Mouse (Mus musculus): ENCODE results near the gene Spock1.

Spock1 gene

GRCm38 (mm10) chr13:57810083-57810482 is 98.0 kb downstream of the Spock1 start:
- ATAC-seq (ENCODE audit: insufficient number of reproducible peaks, low FRiP score, low TSS enrichment), result no peak

- ATAC-seq (ENCODE audit: insufficient number of reproducible peaks, low FRiP score, low TSS enrichment), result no peak
Measured at GRCm38 (mm10) chr13:57809603-57810002, 98.5 kb downstream of the Spock1 start.

GRCm38 (mm10) chr13:57806816-57807215 is 101.3 kb downstream of the Spock1 start:
- ATAC-seq (ENCODE audit: insufficient number of reproducible peaks, low FRiP score, low TSS enrichment), result peak; percentile 18

- peak; percentile 91 for ATAC-seq (ENCODE audit: insufficient number of reproducible peaks, low FRiP score, low TSS enrichment)
Measured at GRCm38 (mm10) chr13:57806301-57806700, 101.8 kb downstream of the Spock1 start.

GRCm38 (mm10) chr13:57798633-57799032 is 109.5 kb downstream of the Spock1 start:
- ATAC-seq (ENCODE audit: insufficient number of reproducible peaks, low FRiP score, low TSS enrichment), result no peak

GRCm38 (mm10) chr13:57796951-57797692 is 111.0 kb downstream of the Spock1 start:
- ATAC-seq (ENCODE audit: insufficient number of reproducible peaks, low FRiP score, low TSS enrichment), result no peak

- no peak for ATAC-seq (ENCODE audit: insufficient number of reproducible peaks, low FRiP score, low TSS enrichment)
Measured at GRCm38 (mm10) chr13:57793643-57794240, 114.4 kb downstream of the Spock1 start.

- ATAC-seq (ENCODE audit: insufficient number of reproducible peaks, low FRiP score, low TSS enrichment), result peak; percentile 60; the same call in 1 of the 2 replicates
Measured at GRCm38 (mm10) chr13:57789796-57790195, 118.3 kb downstream of the Spock1 start.

GRCm38 (mm10) chr13:57788299-57788698 is 119.8 kb downstream of the Spock1 start:
- no peak for ATAC-seq (ENCODE audit: insufficient number of reproducible peaks, low FRiP score, low TSS enrichment)

- peak; percentile 65; the same call in 1 of the 2 replicates for ATAC-seq (ENCODE audit: insufficient number of reproducible peaks, low FRiP score, low TSS enrichment)
Measured at GRCm38 (mm10) chr13:57786278-57786677, 121.9 kb downstream of the Spock1 start.

GRCm38 (mm10) chr13:57782975-57783374 is 125.2 kb downstream of the Spock1 start:
- ATAC-seq (ENCODE audit: insufficient number of reproducible peaks, low FRiP score, low TSS enrichment), result no peak

GRCm38 (mm10) chr13:57782107-57782561 is 126.0 kb downstream of the Spock1 start:
- ATAC-seq (ENCODE audit: insufficient number of reproducible peaks, low FRiP score, low TSS enrichment), result peak; percentile 54

GRCm38 (mm10) chr13:57779146-57779545 is 129.0 kb downstream of the Spock1 start:
- ATAC-seq (ENCODE audit: insufficient number of reproducible peaks, low FRiP score, low TSS enrichment), result no peak

- ATAC-seq (ENCODE audit: insufficient number of reproducible peaks, low FRiP score, low TSS enrichment), result no peak
Measured at GRCm38 (mm10) chr13:57778524-57778923, 129.6 kb downstream of the Spock1 start.

GRCm38 (mm10) chr13:57771998-57772397 is 136.1 kb downstream of the Spock1 start:
- no peak for ATAC-seq (ENCODE audit: insufficient number of reproducible peaks, low FRiP score, low TSS enrichment)

GRCm38 (mm10) chr13:57766721-57767120 is 141.4 kb downstream of the Spock1 start:
- ATAC-seq (ENCODE audit: insufficient number of reproducible peaks, low FRiP score, low TSS enrichment), result no peak

- ATAC-seq (ENCODE audit: insufficient number of reproducible peaks, low FRiP score, low TSS enrichment), result no peak
Measured at GRCm38 (mm10) chr13:57761122-57761521, 147.0 kb downstream of the Spock1 start.

GRCm38 (mm10) chr13:57760618-57761017 is 147.5 kb downstream of the Spock1 start:
- no peak for ATAC-seq (ENCODE audit: insufficient number of reproducible peaks, low FRiP score, low TSS enrichment)

- no peak for ATAC-seq (ENCODE audit: insufficient number of reproducible peaks, low FRiP score, low TSS enrichment)
Measured at GRCm38 (mm10) chr13:57756316-57756715, 151.8 kb downstream of the Spock1 start.

GRCm38 (mm10) chr13:57750831-57751230 is 157.3 kb downstream of the Spock1 start:
- no peak for ATAC-seq (ENCODE audit: insufficient number of reproducible peaks, low FRiP score, low TSS enrichment)

GRCm38 (mm10) chr13:57744667-57745066 is 163.5 kb downstream of the Spock1 start:
- ATAC-seq (ENCODE audit: insufficient number of reproducible peaks, low FRiP score, low TSS enrichment), result no peak

- no peak for ATAC-seq (ENCODE audit: insufficient number of reproducible peaks, low FRiP score, low TSS enrichment)
Measured at GRCm38 (mm10) chr13:57741186-57741585, 166.9 kb downstream of the Spock1 start.
